Mouse (Mus musculus): Measurements from ENCODE around the gene Gadd45b. TPM values are rescaled to one million over a fixed set of nuclear protein-coding genes. Genes with fewer than 3 reads are reported as not detected.
A peak's percentile ranks its signal among the peaks of the same experiment; 100 is the strongest.

Gene Gadd45b
- total and polyA plus RNA-seq, 3 experiments, result 10.1 to 13.3 TPM; not detected in 1

DNA sequence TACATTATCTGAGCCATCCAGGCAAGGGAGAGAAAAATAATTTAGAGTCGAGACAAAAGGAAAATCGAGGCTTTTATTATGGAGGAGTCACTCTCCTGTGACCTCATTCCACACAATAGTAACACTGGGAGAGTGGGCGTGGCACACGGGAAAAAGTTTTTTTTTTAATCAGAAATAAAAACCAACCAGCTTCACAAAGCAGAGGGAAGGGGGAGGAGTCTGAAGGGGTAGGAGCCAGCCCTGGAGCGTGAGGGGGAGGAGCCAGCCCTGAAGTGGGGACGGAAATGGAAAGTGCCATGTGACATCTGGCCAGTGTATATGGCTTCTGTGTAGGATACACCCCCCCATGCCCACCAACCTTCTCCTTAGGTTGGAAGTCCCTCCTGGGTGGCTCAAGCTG, 18.7 kb downstream of the Gadd45b start:
- peaks cover 5 to 32% of the 10 kb centered on the region in 2 experiments; a peak in 3 of 4 replicates for H3K4me1 ChIP-seq (ENCODE audit: control insufficient read depth in 1 of 2, insufficient read depth in 2 of 2, low read length in 2 of 2)
- no peaks in the 10 kb centered on the region for H3K27me3 ChIP-seq (ENCODE audit: control insufficient read depth in 1 of 2, insufficient read depth in 2 of 2, low read length in 2 of 2)
- DNase-seq (ENCODE audit: low read depth, low spot score), result peak; percentile 85
- H3K79me2 ChIP-seq (ENCODE audit: control insufficient read depth, insufficient read depth, low read length, poor library complexity), result no peaks in the 10 kb centered on the region
- no peak overlapping the region for H3K27ac ChIP-seq (ENCODE audit: control insufficient read depth, low read depth, low read length)
- peak overlapping the region in 1 of 2 experiments; percentile 42; a peak in 2 of 4 replicates for H3K4me3 ChIP-seq (ENCODE audit: control insufficient read depth in 1 of 2, insufficient read depth in 1 of 2, low read depth in 2 of 2, low read length in 2 of 2)
- TF ChIP-seq MAFK (IDR thresholded peaks at IDR 0.05; ENCODE audit: borderline replicate concordance, low read depth, low read length), result no peak
- peak; percentile 91 for TF ChIP-seq ZNF384 (IDR thresholded peaks at IDR 0.05; ENCODE audit: low read depth, low read length)
- TF ChIP-seq CHD1 (IDR thresholded peaks at IDR 0.05; ENCODE audit: low read depth, low read length), result no peak
- TF ChIP-seq POLR2AphosphoS2 (IDR thresholded peaks at IDR 0.05; ENCODE audit: low read length), result no peak
- no peak for TF ChIP-seq HCFC1 (IDR thresholded peaks at IDR 0.05; ENCODE audit: low read depth, low read length)
- TF ChIP-seq GABPA (IDR thresholded peaks at IDR 0.05; ENCODE audit: low read depth, low read length), result no peak
- no peak for TF ChIP-seq GATA1 (IDR thresholded peaks at IDR 0.05; ENCODE audit: low read depth, low read length)
- TF ChIP-seq RCOR1 (IDR thresholded peaks at IDR 0.05; ENCODE audit: low read depth, low read length), result no peak
- TF ChIP-seq RAD21 (IDR thresholded peaks at IDR 0.05; ENCODE audit: low read depth, low read length), result no peak
- no peak for TF ChIP-seq NRF1 (IDR thresholded peaks at IDR 0.05; ENCODE audit: insufficient read depth, low read depth, low read length, poor library complexity, severe bottlenecking)
- TF ChIP-seq POLR2A (IDR thresholded peaks at IDR 0.05; ENCODE audit: control insufficient read depth in 1 of 2, insufficient read depth in 1 of 2, low read depth in 1 of 2, low read length in 2 of 2, poor library complexity in 1 of 2), result peak in 1 of 2 experiments; percentile 32; a peak in 1 of 4 replicates
- TF ChIP-seq MAX (IDR thresholded peaks at IDR 0.05; ENCODE audit: low read length), result peak; percentile 69
- TF ChIP-seq NELFE (IDR thresholded peaks at IDR 0.05; ENCODE audit: low read depth, low read length), result peak; percentile 40; the same call in 1 of the 2 replicates
- no peak for TF ChIP-seq MEF2A (IDR thresholded peaks at IDR 0.05; ENCODE audit: extremely low read depth, insufficient replicate concordance, low read depth, low read length, poor library complexity, severe bottlenecking)
- TF ChIP-seq MXI1 (IDR thresholded peaks at IDR 0.05; ENCODE audit: low read depth, low read length), result peak; percentile 62
- no peak for TF ChIP-seq CTCF (IDR thresholded peaks at IDR 0.05 in 2 of 3, conservative IDR thresholded peaks at IDR 0.05 in 1 of 3; ENCODE audit: control insufficient read depth in 1 of 3, insufficient read depth in 1 of 3, low read depth in 2 of 3, low read length in 3 of 3, poor library complexity in 1 of 3, severe bottlenecking in 1 of 3)
- no peak for TF ChIP-seq TBP (IDR thresholded peaks at IDR 0.05; ENCODE audit: low read depth, low read length)
- TF ChIP-seq BHLHE40 (IDR thresholded peaks at IDR 0.05; ENCODE audit: borderline replicate concordance, low read depth, low read length), result no peak
- TF ChIP-seq USF2 (IDR thresholded peaks at IDR 0.05; ENCODE audit: borderline replicate concordance in 1 of 2, insufficient read depth in 1 of 2, low read depth in 1 of 2, low read length in 2 of 2), result peak in 1 of 2 experiments; percentile 39; a peak in 1 of 4 replicates
- peak; percentile 88 for TF ChIP-seq USF1 (IDR thresholded peaks at IDR 0.05; ENCODE audit: low read depth, low read length)
- TF ChIP-seq ELF1 (IDR thresholded peaks at IDR 0.05; ENCODE audit: low read depth, low read length), result no peak
- no peak for TF ChIP-seq SIN3A (IDR thresholded peaks at IDR 0.05; ENCODE audit: low read length)
- no peak for TF ChIP-seq JUND (IDR thresholded peaks at IDR 0.05; ENCODE audit: low read depth, low read length)
- no peak for TF ChIP-seq TCF12 (IDR thresholded peaks at IDR 0.05; ENCODE audit: low read depth, low read length)
- peak overlapping the region; percentile 32 for H3K9ac ChIP-seq (ENCODE audit: control insufficient read depth, low read depth, low read length, poor library complexity, severe bottlenecking)
- peaks cover 0 to 19% of the 10 kb centered on the region in 2 experiments; a peak in 2 of 4 replicates for H3K36me3 ChIP-seq (ENCODE audit: control insufficient read depth in 1 of 2, insufficient read depth in 2 of 2, low read length in 2 of 2)
- H3K9me3 ChIP-seq (replicated peaks; ENCODE audit: insufficient read depth, low read length), result no peaks in the 10 kb centered on the region
